Mouse (Mus musculus) bone marrow macrophage, adult 2 months (primary cell): ENCODE data around the gene Kcne4.

ENCODE experiments used
- CTCF ChIP-seq: IDR thresholded peaks from 2 replicates; pipeline ENCODE4 v1.5.1; 2012; ENCODE audit warnings: low read depth, mild to moderate bottlenecking, low read length, moderate library complexity
- POLR2A ChIP-seq: IDR thresholded peaks from 2 replicates; pipeline ENCODE4 v1.6.1; 2012; ENCODE audit warnings: mild to moderate bottlenecking, low read depth, low read length, borderline replicate concordance

DNA sequence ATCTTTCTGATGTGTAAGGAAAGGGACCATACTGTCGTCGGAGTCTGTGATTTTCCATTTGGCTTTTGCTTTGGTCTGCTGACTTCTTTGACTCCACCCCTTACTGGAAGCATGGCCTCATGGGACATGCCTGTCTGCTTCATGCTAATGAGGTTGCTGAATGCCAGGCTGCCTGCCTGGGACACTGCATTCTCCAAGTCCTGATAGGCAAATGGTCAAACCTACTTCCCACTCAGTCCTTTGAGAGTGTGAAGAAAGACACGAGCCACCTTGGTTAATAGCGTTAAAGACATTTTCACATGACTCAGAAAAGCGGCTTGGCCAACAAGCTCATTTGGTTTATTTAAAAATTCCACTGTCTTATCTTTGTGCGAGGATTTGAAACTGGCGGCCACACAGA is 43.5 kb downstream of the Kcne4 start:
- TF ChIP-seq CTCF (no peak), POLR2A (no peak)
